Mouse (Mus musculus) midbrain, embryonic 10.5 days (tissue): Measurements from ENCODE around the gene Ifrd1. TPM values are rescaled to one million over a fixed set of nuclear protein-coding genes. Genes with fewer than 3 reads are reported as not detected.

Experiments used
- DNase-seq: peaks from one replicate; pipeline ENCODE4 v3.0.0-alpha.2; 2017; ENCODE audit warnings: low spot score
- H3K27ac ChIP-seq: fragments of 300-500 bp; sonication (generic); replicated peaks from 2 replicates; pipeline ENCODE4 v1.5.1; 2016; ENCODE audit warnings: mild to moderate bottlenecking
- H3K27me3 ChIP-seq: fragments of 300-500 bp; sonication (generic); 2 replicates; pipeline ENCODE4 v1.6.1; 2016; ENCODE audit warnings: low read depth, mild to moderate bottlenecking; ENCODE audit not compliant: poor library complexity, severe bottlenecking
- H3K36me3 ChIP-seq: fragments of 300-500 bp; sonication (generic); 2 replicates; pipeline ENCODE4 v1.6.1; 2016; ENCODE audit warnings: mild to moderate bottlenecking, moderate library complexity
- H3K4me1 ChIP-seq: fragments of 300-500 bp; sonication (generic); 2 replicates; pipeline ENCODE4 v1.6.1; 2016
- H3K4me3 ChIP-seq: fragments of 300-500 bp; sonication (generic); 2 replicates; pipeline ENCODE4 v1.5.1; 2016; ENCODE audit warnings: mild to moderate bottlenecking, moderate library complexity
- H3K9me3 ChIP-seq: fragments of 300-500 bp; sonication (generic); replicated peaks from 2 replicates; pipeline ENCODE4 v1.6.1; 2016; ENCODE audit warnings: mild to moderate bottlenecking
- WGBS: fragments of 180-500 bp; shearing (Covaris S2); methylation state at CpG from one replicate; pipeline ENCODE4 v1.1.7; 2016; 5-methylcytosine and 5-hydroxymethylcytosine counted together
- microRNA counts: library from miRNA; unstranded; fragments of <30 nt; microRNA quantifications from one replicate; lab custom pipeline; 2017
- microRNA-seq: library from miRNA; unstranded; fragments of <30 nt; microRNA quantifications from one replicate; pipeline ENCODE4, GENCODE M21; 2017
- polyA plus RNA-seq: library from polyadenylated mRNA; unstranded; fragments of >200 nt; fragmentation: Nextera tagmentation; extraction: Ambion mirVana; gene quantifications from 2 replicates; pipeline ENCODE4 v1.2.1, GENCODE M21; 2016

Gene Ifrd1
- polyA plus RNA-seq, 1 experiment from 2014 or later = 140 TPM

DNA sequence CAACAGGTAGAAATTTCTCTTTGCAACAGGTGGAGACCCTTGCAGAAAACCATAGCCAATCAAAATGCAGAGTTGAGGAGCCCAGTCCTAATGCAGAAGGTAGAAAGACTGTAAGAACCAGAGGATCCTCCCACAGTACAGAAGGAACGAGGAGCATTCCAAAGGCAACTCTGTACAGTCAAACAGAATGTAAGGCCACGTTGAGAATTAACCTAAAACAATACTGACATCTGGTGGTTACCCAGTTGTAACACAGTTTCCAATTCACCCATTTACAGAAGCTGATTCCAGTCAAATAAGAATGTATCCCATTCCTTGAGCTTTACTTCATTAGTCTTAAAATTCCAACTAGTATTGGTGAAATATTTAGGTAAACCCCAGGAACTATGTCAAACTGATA is 83.7 kb downstream of the Ifrd1 start:
- Histone ChIP-seq H3K4me3 (no peak overlapping the region), H3K4me1 (no peaks in the 10 kb centered on the region), H3K36me3 (no peaks in the 10 kb centered on the region), H3K9me3 (no peaks in the 10 kb centered on the region), H3K27me3 (no peaks in the 10 kb centered on the region), H3K27ac (no peak overlapping the region)
- DNase-seq = no peak
- 20% methylated on average over 2 of the region's 2 CpGs for WGBS

- Histone ChIP-seq H3K27me3 (no peaks in the 10 kb centered on the region), H3K4me1 (no peaks in the 10 kb centered on the region), H3K36me3 (no peaks in the 10 kb centered on the region), H3K4me3 (no peak overlapping the region), H3K27ac (no peak overlapping the region), H3K9me3 (no peaks in the 10 kb centered on the region)
- 78% methylated on average over 2 of the region's 2 CpGs for WGBS
- DNase-seq = no peak
Measured at GRCm38 (mm10) chr12:40160777-40161176, 87.5 kb downstream of the Ifrd1 start.

DNA sequence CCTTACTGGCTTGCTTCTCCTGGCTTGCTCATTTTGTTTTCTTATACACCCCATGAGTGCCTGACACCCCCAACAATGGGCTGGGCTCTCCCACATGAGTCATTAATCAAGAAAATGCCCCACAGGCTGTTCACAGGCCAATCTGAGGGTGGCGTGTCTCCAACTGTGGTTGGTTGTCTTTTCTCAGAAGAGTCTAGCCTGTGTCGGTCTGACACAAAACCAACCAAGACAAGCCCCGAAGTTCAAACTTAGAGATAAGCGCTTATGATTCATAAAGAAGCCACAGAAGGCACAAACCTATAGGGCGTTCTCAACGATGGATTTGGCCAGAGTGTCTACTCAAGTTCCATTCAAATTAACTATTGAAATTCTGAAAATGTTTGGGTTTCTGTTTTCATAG is 94.1 kb downstream of the Ifrd1 start:
- WGBS = 93% methylated on average over 6 of the region's 6 CpGs
- H3K9me3 ChIP-seq = no peaks in the 10 kb centered on the region
- no peak overlapping the region for H3K4me3 ChIP-seq
- DNase-seq = no peak
- no peaks in the 10 kb centered on the region for H3K27me3 ChIP-seq
- no peaks in the 10 kb centered on the region for H3K4me1 ChIP-seq
- no peaks in the 10 kb centered on the region for H3K36me3 ChIP-seq
- H3K27ac ChIP-seq = no peak overlapping the region

DNA sequence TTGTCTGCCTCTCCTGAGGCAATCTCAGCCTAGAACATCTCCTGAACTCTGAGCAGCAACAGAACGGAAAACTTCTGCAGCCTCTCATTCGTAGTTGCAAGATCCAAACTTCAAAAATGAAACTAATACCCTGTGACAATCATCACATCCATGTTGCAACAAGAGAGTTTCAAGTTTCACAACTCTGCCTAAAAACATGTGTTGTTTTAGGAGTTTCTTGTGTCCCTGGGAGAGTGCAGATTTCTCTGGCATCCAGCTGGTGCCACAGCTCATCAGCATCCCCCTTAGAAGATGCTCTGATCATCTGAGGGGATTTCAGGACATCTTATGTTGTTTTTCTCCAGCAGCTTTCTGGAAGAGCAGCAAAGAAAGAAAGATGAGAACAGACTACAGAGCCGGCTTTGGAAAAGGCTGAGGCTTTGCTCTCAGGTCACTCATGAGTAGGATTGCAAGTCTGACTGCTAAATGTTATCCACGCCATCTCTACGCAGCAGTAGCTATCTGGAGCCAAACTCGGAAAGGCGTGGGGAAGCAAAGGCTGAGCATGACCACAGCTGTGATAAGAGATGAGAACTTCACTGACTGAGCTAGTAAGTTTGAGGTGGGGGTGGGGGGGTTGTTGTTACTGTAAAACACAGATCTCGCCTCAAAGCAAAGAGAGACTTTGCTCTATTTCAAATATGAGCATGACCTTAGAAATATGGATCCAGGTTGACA is 95.8 kb downstream of the Ifrd1 start:
- Histone ChIP-seq H3K27me3 (no peaks in the 10 kb centered on the region), H3K27ac (no peak overlapping the region), H3K4me3 (no peak overlapping the region), H3K9me3 (no peaks in the 10 kb centered on the region), H3K36me3 (no peaks in the 10 kb centered on the region), H3K4me1 (no peaks in the 10 kb centered on the region)
- WGBS = 85% methylated on average over 8 of the region's 8 CpGs
- DNase-seq = no peak

MicroRNA genes within 50 kb of the gene (microRNA counts, 519-probe panel; counts per million panel counts)
- not detected for microRNA mmu-miR-1938 (lab: Ali Mortazavi, UCI)

Small RNA genes lying within 50 kb of the gene (microRNA-seq; reads per million reads assigned to microRNA genes)
- 0.90 reads per million for gene Mir1938

Other genes starting within 250 kb of the Ifrd1 start
- 74.3 and 78.1 TPM in 2 replicates for gene Arl4a, start 210.5 kb downstream of the Ifrd1 start, polyA plus RNA-seq
- gene Scin, start 114.3 kb downstream of the Ifrd1 start, polyA plus RNA-seq = 0.25 TPM in 1 of 2 replicates, not detected in the other
- gene Lsmem1, start 49.0 kb downstream of the Ifrd1 start, polyA plus RNA-seq = not detected in 2 replicates
- gene Zfp277, start 197.4 kb upstream of the Ifrd1 start, polyA plus RNA-seq = 38.3 and 39.6 TPM in 2 replicates
- gene Dock4, start 197.4 kb upstream of the Ifrd1 start, polyA plus RNA-seq = 14.0 and 16.8 TPM in 2 replicates